Mouse (Mus musculus) gastrocnemius, postnatal 36 days (tissue): ENCODE results near the gene 2700097O09Rik. TPM values are rescaled to one million over a fixed set of nuclear protein-coding genes. Genes with fewer than 3 reads are reported as not detected.

ENCODE experiments used
- DNase-seq, 2 experiments: peaks; one replicate each; pipeline ENCODE4 v3.0.0; 2022
- intact Hi-C: fragments of 180-260 bp; cut with DNase I; formaldehyde crosslinking; loops from one replicate; pipeline ENCODE4 v1.15.1; 2025
- total RNA-seq, 2 experiments: library from RNA; stranded (reverse); gene quantifications; 2 replicates each; pipeline ENCODE4 v1.2.3; 2021

2700097O09Rik gene
- total RNA-seq, 2 experiments from 2014 or later = 6.1 to 8.2 TPM

GRCm38 (mm10) chr12:54996979-54997474 is 82.9 kb downstream of the 2700097O09Rik start:
- DNase-seq = no peak
- intact Hi-C loops = no loop called here

GRCm38 (mm10) chr12:54995965-54996364 is 83.9 kb downstream of the 2700097O09Rik start:
- intact Hi-C loops = no loop called here
- DNase-seq = no peak

Other genes starting within 250 kb of the 2700097O09Rik start
- 100 to 1,000 TPM; 399 to 476 TPM for gene Cfl2, start 217.2 kb downstream of the 2700097O09Rik start, total RNA-seq
- gene Gm20403, start 93.6 kb downstream of the 2700097O09Rik start, total RNA-seq = not detected
- gene Baz1a, start 65.8 kb downstream of the 2700097O09Rik start, total RNA-seq = 1 to 10 TPM; 3.7 to 3.9 TPM
- 10 to 100 TPM; 72.8 to 73.3 TPM for gene Srp54a, start 152 bp upstream of the 2700097O09Rik start, total RNA-seq
- 1 to 10 TPM; 4.3 to 7.9 TPM for gene Fam177a, start 44.4 kb upstream of the 2700097O09Rik start, total RNA-seq
- 10 to 100 TPM; 27.9 to 37.5 TPM for gene Srp54b, start 75.0 kb upstream of the 2700097O09Rik start, total RNA-seq
- gene 1700047I17Rik2, start 119.5 kb upstream of the 2700097O09Rik start, total RNA-seq = 1 to 10 TPM in 1 of 2 experiments, not detected in 1; 4.5 TPM
- 10 to 100 TPM; 20.6 to 25.1 TPM for gene Srp54c, start 150.1 kb upstream of the 2700097O09Rik start, total RNA-seq
- 1 to 10 TPM; 9.0 to 9.8 TPM for gene 1110008L16Rik, start 219.5 kb upstream of the 2700097O09Rik start, total RNA-seq
- 1 to 10 TPM; 9.0 to 9.1 TPM for gene Ppp2r3c, start 222.9 kb upstream of the 2700097O09Rik start, total RNA-seq